Mouse (Mus musculus) granulocyte monocyte progenitor cell, adult 5-6 weeks (primary cell): ENCODE measurements at regions not wholly inside any gene's neighbourhood (a gene's known extent, or its start where the extent isn't known, plus 50 kb on each side); places are given as distances from the start of the nearest gene placed in this dataset.

Source experiments
- ATAC-seq: replicated peaks from 2 replicates; pipeline ENCODE4 v1.8.0; 2016; ENCODE audit warnings: mild to moderate bottlenecking, moderate TSS enrichment, inconsistent platforms; ENCODE audit not compliant: poor library complexity, severe bottlenecking

GRCm38 (mm10) chr1:119197415-119197700 lies 143.9 kb upstream of the Gli2 start:
- no peak for ATAC-seq

GRCm38 (mm10) chr1:119196674-119197414 lies 143.4 kb upstream of the Gli2 start:
- no peak for ATAC-seq

GRCm38 (mm10) chr1:119194533-119194932 lies 141.1 kb upstream of the Gli2 start:
- no peak for ATAC-seq

DNA sequence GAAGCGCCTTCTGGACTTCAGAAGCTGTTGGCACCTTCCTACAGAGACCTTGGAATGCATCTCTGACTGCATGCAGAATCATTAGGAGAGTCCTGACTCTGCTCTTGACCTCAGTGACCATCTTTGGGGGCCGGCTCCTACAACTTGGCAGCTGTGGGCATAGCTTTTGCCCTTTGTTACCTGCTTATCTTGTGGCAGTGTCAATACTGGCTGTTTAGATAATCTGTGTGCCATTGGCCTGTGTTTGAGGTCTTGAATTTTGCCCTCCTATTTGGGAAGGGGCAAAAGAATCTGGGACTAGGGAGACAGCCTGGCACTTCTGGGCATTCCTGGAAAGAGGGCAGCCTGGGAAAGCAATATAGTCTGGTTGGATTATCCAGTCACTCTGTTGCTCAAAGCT lies 137.8 kb upstream of the Gli2 start:
- no peak for ATAC-seq

DNA sequence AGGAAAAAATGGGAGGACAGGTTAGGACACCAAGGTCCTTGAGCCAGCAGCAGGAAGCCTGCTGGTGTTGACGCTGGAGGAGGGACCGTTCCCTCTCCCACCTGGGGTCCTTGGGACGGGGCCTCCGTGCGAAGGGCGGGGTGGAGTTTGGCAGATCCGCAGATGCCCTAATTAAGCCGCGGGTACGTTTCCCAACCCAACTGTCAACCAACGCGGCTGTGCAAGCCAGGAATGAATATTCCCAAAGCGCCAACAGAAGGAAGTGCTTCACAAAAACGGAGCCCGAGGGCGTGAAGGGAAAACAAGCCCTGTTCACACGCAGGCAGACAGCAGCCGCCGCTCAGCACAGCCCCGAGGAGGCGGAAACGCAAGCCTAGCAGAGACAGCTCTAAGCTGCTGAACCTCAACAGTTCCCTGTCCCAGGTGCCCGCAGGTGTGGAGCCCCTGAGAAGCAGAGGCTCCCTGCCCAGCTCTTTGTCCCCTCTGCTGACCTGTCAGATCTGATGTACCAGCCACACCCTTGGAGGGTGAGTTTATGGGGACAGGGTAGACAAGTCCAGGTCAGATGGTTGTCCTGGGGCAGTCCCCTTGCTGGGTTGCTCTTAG lies 136.1 kb upstream of the Gli2 start:
- no peak for ATAC-seq

- no peak for ATAC-seq
Measured at GRCm38 (mm10) chr1:119187301-119187700, 133.9 kb upstream of the Gli2 start.

GRCm38 (mm10) chr1:119186856-119187255 lies 133.4 kb upstream of the Gli2 start:
- ATAC-seq = no peak

DNA sequence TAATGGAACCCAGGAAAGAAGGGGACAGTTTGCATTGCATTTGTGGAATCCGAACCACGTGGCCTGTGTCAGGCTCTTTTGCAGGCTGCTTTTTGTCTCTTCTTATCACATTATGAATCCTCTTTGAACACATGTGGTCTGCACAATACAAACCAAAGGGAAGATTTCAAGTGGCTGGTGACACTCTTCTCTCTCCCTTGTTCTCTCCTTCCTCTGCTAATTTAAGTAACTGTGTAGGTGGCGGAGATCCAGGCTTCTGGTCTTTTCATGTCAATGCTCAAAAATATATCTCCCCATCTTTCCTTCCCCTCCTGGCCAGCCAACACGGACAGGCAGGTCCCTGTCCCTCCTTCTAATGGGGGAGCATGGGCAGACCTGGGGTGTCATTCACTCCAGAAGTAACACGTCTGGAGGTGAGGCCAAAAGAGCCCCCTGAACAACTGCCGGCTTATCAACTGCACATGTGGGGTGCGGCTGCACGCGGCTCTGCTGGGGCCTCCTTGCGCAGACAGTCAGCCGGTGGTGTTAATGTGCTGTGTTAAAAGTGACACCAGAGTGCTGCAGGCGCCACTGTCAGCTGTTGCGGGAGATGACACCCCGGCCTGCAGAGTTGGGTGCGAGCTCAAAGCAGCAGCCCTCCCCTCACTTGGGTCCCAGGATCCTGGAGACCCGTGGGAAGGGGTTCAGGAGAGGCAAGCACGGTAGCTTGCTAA lies 130.3 kb upstream of the Gli2 start:
- no peak for ATAC-seq

DNA sequence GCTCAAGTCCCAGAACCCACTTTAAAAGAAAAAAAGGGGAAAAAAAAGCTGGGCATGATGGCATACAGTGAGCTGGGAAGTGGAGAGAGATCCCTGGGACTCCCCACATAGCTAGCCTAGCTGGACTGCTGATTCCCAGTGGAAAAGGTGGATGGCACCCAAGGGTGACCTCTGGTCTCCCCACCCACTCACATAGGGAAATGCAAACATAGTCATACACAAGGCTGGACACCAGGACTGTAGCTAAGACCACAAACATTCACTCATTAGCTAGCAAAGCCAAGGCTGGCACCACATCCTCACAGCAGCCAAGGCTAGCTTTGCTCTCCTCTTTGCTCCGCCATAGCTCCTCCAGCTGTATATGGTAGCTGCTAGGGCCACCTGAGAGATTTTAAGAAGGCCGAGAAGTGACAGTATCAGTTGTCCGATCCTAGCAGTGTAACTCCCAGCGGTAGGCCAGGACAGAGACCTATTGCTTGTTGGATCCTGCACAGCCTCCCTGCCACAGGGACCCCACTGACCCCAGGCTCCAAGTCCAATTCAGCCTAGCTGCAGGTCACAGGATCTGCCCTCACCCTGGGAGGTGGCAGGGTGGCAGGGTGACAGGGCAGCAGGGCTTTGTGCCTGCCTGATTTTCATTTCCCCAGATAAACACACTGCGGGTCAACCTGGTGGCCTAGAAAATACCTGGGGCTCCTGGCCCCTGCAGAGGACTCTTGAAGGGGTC lies 119.8 kb upstream of the Gli2 start:
- ATAC-seq = no peak

DNA sequence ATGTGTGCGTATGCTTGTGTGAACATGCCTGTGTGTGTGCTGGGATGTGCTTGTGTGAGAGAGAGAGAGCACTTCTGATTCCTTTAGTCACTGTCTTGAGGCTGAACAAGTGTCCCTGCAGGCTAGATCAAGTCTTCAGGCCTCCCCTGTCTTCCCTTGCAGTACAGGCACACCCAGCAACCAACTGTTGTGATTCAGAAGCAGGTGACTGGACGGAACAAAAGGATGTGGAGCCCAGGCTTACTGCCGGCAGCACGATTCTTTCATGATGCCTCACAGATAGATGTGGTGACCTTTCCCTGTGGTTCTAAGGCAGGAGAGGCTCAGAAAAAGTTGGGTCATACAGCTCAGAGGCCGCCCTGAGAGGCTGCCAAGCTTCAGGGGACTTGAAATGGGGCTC lies 114.0 kb upstream of the Gli2 start:
- no peak for ATAC-seq

- ATAC-seq = no peak
Measured at GRCm38 (mm10) chr1:119166286-119166685, 112.9 kb upstream of the Gli2 start.

GRCm38 (mm10) chr1:119164811-119165210 lies 111.4 kb upstream of the Gli2 start:
- no peak for ATAC-seq

- no peak for ATAC-seq
Measured at GRCm38 (mm10) chr1:119163846-119164245, 110.4 kb upstream of the Gli2 start.

DNA sequence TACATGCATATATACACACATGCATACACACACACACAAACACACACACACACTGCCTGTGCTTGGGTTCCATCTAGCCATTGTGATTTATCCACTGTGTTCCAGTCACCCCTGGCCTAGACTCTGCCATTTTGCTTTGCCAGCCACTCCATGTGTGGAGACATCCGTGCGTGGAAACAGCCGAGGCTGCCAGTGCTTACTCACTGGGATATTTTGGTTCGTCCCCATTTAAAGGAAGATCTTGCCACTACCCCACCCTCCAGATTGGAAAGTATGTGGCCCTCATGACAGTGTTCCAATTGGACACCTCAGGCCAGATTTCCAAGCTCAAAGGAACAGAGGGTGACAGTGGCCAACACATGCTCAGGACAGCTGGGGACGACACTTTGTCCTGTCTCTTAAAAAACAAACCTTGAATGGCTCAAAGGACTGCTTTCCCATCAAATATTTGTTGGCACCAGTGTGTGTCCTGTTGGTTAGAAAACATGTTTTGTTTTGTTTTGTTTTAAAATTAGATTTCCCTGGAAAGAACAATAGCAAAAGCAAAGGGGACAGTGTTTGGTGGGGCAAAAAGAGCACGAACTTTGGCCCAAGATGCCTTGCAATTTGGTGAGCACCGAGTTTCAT lies 109.8 kb upstream of the Gli2 start:
- no peak for ATAC-seq

DNA sequence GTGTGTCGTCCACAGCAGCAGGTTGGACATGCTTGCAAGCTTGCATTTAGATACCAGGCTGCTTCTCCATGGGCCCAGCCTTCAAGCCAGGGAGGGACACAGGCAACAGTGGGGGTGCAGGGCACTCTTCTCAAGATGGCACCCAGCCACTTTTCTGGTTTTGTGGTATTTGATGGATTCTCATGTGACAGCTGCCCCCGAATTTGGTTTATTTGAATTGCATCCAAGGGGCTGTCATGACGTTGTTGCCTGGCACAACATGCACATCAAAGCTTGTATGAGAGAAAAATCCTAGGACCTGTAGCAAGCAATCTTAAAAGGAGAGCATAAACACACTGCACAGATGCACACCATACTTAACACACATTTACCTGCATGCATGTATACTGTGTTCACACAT lies 108.3 kb upstream of the Gli2 start:
- no peak for ATAC-seq

DNA sequence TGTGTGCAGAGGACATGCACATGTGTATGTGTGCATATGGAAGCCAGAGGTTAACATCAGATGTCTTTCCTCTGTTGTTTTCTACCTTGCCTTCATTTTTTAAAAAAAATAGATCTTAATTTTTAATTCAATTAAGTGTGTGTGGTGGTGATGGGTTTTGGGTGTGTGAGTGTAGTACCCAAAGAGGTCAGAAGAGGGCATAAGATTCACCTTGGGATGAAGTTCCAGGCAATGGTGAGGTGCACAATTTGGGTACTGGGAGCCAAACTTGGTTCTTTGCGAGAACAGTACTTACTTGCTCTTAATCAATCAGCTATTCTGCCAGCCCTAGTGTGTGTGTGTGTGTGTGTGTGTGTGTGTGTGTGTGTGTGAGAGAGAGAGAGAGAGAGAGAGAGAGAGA lies 106.9 kb upstream of the Gli2 start:
- ATAC-seq = peak; percentile 44; the same call in 1 of the 2 replicates

DNA sequence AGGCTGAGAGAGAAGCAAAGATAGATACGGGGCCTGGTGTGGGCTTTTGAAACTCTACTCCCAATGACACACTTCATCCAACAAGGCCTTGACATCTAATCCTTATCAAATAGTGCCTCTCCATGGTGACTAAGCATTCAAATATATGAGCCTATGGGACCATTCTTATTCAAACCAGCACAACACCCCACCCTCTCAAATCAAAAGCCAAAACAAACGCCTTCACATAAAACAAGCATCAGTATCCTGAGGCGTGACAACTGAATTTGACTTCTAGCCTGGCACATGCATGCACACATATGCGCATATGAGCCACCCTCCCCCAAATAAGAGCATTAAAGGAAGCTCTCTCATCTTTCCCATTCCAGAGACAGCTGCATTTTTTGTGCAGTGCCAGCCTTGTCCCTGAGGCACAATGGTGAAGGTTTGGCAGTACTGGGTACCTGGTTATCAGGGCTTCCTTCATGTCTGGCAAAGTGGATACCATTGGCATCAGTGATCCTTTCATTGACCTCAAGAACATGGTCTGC lies 103.8 kb upstream of the Gli2 start:
- ATAC-seq = no peak

DNA sequence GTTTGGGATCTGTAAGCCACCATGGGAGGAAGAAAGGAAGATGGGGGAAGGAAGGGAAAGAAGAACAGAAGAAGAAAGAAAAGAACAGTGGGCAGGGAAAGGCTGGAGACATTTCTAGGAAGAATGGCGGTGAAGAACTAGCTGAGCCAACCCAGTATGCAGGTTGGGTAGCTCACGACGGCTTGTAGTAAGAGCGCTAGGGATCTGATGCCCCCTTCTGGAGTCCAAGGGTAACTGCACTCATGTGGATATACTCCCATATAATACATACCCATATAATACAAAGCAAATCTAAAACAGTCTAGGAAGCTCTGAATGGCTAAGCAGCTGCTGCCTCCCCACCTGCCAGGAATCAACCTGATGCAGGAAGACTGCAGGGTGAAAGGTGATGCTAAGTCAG lies 100.2 kb upstream of the Gli2 start:
- ATAC-seq = no peak

DNA sequence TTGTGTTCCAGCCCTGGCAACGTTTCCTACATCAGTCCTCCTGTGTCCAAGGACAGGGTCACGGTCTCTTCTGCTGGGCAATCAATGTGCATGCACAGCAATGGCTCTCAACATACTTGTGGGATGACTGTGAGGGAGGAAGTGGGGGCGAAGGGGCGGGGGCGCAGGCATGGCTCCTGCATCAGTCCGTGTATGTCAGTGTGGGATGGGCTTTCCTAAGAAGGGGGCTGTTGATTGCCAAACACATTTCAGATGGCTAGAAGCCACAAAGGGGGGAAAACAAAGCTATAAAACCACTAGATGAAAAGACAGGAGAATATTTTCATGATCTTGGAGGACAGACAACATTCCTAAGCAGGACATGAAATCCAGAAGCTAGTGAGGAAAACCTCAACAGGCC lies 99.4 kb upstream of the Gli2 start:
- ATAC-seq = no peak

GRCm38 (mm10) chr1:119147506-119147905 lies 94.1 kb upstream of the Gli2 start:
- no peak for ATAC-seq

DNA sequence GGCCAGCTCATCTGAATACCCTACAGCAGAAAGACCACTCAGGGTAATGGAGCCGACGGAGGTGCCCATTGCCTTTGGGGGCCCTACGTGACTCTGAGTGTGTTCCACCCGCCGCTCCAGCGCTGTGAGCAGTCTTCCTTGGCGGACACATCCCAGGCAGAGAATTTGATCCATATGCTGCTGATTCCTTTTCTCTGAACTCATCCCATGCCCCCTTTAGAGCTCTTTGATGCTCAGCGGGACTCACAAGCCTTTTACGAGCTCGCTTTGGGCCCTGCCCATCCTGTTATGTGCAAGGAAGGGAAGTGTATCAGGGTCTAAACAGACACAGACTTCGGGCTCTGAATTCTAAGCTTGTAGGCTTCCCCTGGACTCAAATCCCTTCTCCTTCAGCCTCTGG lies 90.4 kb upstream of the Gli2 start:
- ATAC-seq = no peak
